ENCODE assay signal across 8 mouse cellular contexts in genomic region chr3:116661870-116662414, GRCm38 (mm10). TPM values are rescaled to one million over a fixed set of nuclear protein-coding genes. Genes with fewer than 3 reads are reported as not detected.
DNase-seq lines count a peak whose midpoint lies in the region; ATAC-seq lines count a peak whose summit lies in the region.

No protein-coding gene starts in this region.

- no peaks in the 10 kb centered on the region for H3K27me3 ChIP-seq in lung, embryonic 15.5 days
- H3K27me3 ChIP-seq in forebrain, embryonic 14.5 days (replicated peaks; ENCODE audit: control insufficient read depth, insufficient read depth, low read length) = no peaks in the 10 kb centered on the region
- no peaks in the 10 kb centered on the region for H3K27me3 ChIP-seq in midbrain, embryonic 12.5 days

- H3K4me1 ChIP-seq in lung, embryonic 15.5 days = peaks cover 29% of the 10 kb centered on the region
- peaks cover 17% of the 10 kb centered on the region for H3K4me1 ChIP-seq in forebrain, embryonic 14.5 days (ENCODE audit: control insufficient read depth, insufficient read depth, low read length)
- H3K4me1 ChIP-seq in midbrain, embryonic 12.5 days = peaks cover 35% of the 10 kb centered on the region

- H3K9ac ChIP-seq in lung, embryonic 15.5 days = peak overlapping the region; percentile 98
- H3K9ac ChIP-seq in forebrain, embryonic 14.5 days (ENCODE audit: low read length) = peak overlapping the region; percentile 98
- H3K9ac ChIP-seq in midbrain, embryonic 12.5 days (replicated peaks) = peak overlapping the region; percentile 96

- peak; percentile 60 for DNase-seq in adrenal gland, postnatal 25 days
- DNase-seq in adrenal gland, postnatal 10 days = no peak
- DNase-seq in lung, postnatal 4 days = no peak
- peak; percentile 41 for DNase-seq in forebrain, embryonic 14.5 days (ENCODE audit: low spot score)
- DNase-seq in layer of hippocampus, adult 9-11 months = peak; percentile 15
- no peak for DNase-seq in urinary bladder, postnatal 25 days (ENCODE audit: low spot score)

- peak overlapping the region; percentile 82 for H3K4me3 ChIP-seq in lung, embryonic 15.5 days
- H3K4me3 ChIP-seq in forebrain, embryonic 14.5 days (ENCODE audit: low read depth, low read length) = peak overlapping the region; percentile 97
- peak overlapping the region; percentile 99 for H3K4me3 ChIP-seq in midbrain, embryonic 12.5 days

- peak; percentile 89 for ATAC-seq in lung, embryonic 15.5 days (ENCODE audit: borderline replicate concordance, extremely low read depth, low FRiP score, low TSS enrichment)
- ATAC-seq in forebrain, embryonic 14.5 days = peak; percentile 84
- ATAC-seq in midbrain, embryonic 12.5 days (ENCODE audit: low FRiP score, low read depth) = peak; percentile 89

- peak overlapping the region; percentile 52 for H3K4me2 ChIP-seq in lung, embryonic 15.5 days
- peak overlapping the region; percentile 63 for H3K4me2 ChIP-seq in forebrain, embryonic 14.5 days (ENCODE audit: low read length)
- peak overlapping the region; percentile 77 for H3K4me2 ChIP-seq in midbrain, embryonic 12.5 days (replicated peaks)

- H3K27ac ChIP-seq in lung, embryonic 15.5 days = peak overlapping the region; percentile 88
- peak overlapping the region; percentile 94 for H3K27ac ChIP-seq in forebrain, embryonic 14.5 days (ENCODE audit: low read depth, low read length)
- H3K27ac ChIP-seq in midbrain, embryonic 12.5 days (replicated peaks) = peak overlapping the region; percentile 96

- no peaks in the 10 kb centered on the region for H3K9me3 ChIP-seq in lung, embryonic 15.5 days
- H3K9me3 ChIP-seq in forebrain, embryonic 14.5 days (replicated peaks; ENCODE audit: control insufficient read depth, low read length) = no peaks in the 10 kb centered on the region
- H3K9me3 ChIP-seq in midbrain, embryonic 12.5 days = no peaks in the 10 kb centered on the region

- H3K36me3 ChIP-seq in lung, embryonic 15.5 days = no peaks in the 10 kb centered on the region
- H3K36me3 ChIP-seq in forebrain, embryonic 14.5 days (ENCODE audit: control insufficient read depth, insufficient read depth, low read length) = no peaks in the 10 kb centered on the region
- no peaks in the 10 kb centered on the region for H3K36me3 ChIP-seq in midbrain, embryonic 12.5 days

- WGBS in lung, embryonic 15.5 days = under 1% methylated on average over 66 of the region's 68 CpGs
- under 1% methylated on average over 52 of the region's 68 CpGs for WGBS in forebrain, embryonic 14.5 days
- under 1% methylated on average over 54 of the region's 68 CpGs for WGBS in midbrain, embryonic 12.5 days

RNA-seq across cellular contexts. Expression of gene Mfsd14a, which starts 0.5 kb away (rescaled TPM):
- total RNA-seq in adrenal gland, postnatal 25 days (2021) = 60.3 and 68.2 TPM in 2 replicates
- 10 to 100 TPM; 44.3 to 47.9 TPM for total RNA-seq in adrenal gland, postnatal 10 days (2021)
- 86.0 TPM in 2 replicates for polyA plus RNA-seq in lung, embryonic 15.5 days (2015; fragmentation: Nextera tagmentation; extraction: Ambion mirVana)
- 80.8 and 88.0 TPM in 2 replicates for polyA plus RNA-seq in forebrain, embryonic 14.5 days (2014; fragmentation: Nextera tagmentation; extraction: Ambion mirVana)
- 79.0 and 79.6 TPM in 2 replicates for polyA plus RNA-seq in midbrain, embryonic 12.5 days (2016; fragmentation: Nextera tagmentation; extraction: Ambion mirVana)

RNA-seq across cellular contexts. Expression of gene Gm43191, which starts 19.1 kb away (rescaled TPM):
- total RNA-seq in adrenal gland, postnatal 25 days (2021) = 0.61 TPM in 1 of 2 replicates, not detected in the other
- not detected for total RNA-seq in adrenal gland, postnatal 10 days (2021)
- not detected in 2 replicates for polyA plus RNA-seq in lung, embryonic 15.5 days (2015; fragmentation: Nextera tagmentation; extraction: Ambion mirVana)
- not detected in 2 replicates for polyA plus RNA-seq in forebrain, embryonic 14.5 days (2014; fragmentation: Nextera tagmentation; extraction: Ambion mirVana)
- polyA plus RNA-seq in midbrain, embryonic 12.5 days (2016; fragmentation: Nextera tagmentation; extraction: Ambion mirVana) = not detected in 2 replicates

RNA-seq across cellular contexts. Expression of gene Trmt13, which starts 47.6 kb away (rescaled TPM):
- 17.9 and 18.9 TPM in 2 replicates for total RNA-seq in adrenal gland, postnatal 25 days (2021)
- 10 to 100 TPM; 12.0 to 15.5 TPM for total RNA-seq in adrenal gland, postnatal 10 days (2021)
- 24.0 and 24.9 TPM in 2 replicates for polyA plus RNA-seq in lung, embryonic 15.5 days (2015; fragmentation: Nextera tagmentation; extraction: Ambion mirVana)
- polyA plus RNA-seq in forebrain, embryonic 14.5 days (2014; fragmentation: Nextera tagmentation; extraction: Ambion mirVana) = 14.1 and 19.6 TPM in 2 replicates
- 31.4 and 34.8 TPM in 2 replicates for polyA plus RNA-seq in midbrain, embryonic 12.5 days (2016; fragmentation: Nextera tagmentation; extraction: Ambion mirVana)

RNA-seq across cellular contexts. Expression of gene Slc35a3, which starts 50.7 kb away (rescaled TPM):
- 24.5 and 29.5 TPM in 2 replicates for total RNA-seq in adrenal gland, postnatal 25 days (2021)
- 10 to 100 TPM; 28.4 to 28.9 TPM for total RNA-seq in adrenal gland, postnatal 10 days (2021)
- 13.2 and 13.3 TPM in 2 replicates for polyA plus RNA-seq in lung, embryonic 15.5 days (2015; fragmentation: Nextera tagmentation; extraction: Ambion mirVana)
- polyA plus RNA-seq in forebrain, embryonic 14.5 days (2014; fragmentation: Nextera tagmentation; extraction: Ambion mirVana) = 4.6 and 5.6 TPM in 2 replicates
- polyA plus RNA-seq in midbrain, embryonic 12.5 days (2016; fragmentation: Nextera tagmentation; extraction: Ambion mirVana) = 8.5 and 8.7 TPM in 2 replicates

Comparison
In these comparisons a context has a peak if more than half of its experiments do, and no peak if none do; other contexts are left out.
1. DNase-seq: peak in adrenal gland, postnatal 25 days (single experiment), forebrain, embryonic 14.5 days (single experiment) and layer of hippocampus, adult 9-11 months (single experiment); none in adrenal gland, postnatal 10 days (single experiment), lung, postnatal 4 days (0 of 2) and urinary bladder, postnatal 25 days (single experiment).
2. Peak in every context shown above with its lines, with median percentiles within 50 percentile points of each other: ATAC-seq, H3K27ac ChIP-seq, H3K4me2 ChIP-seq, H3K4me3 ChIP-seq and H3K9ac ChIP-seq.